Mouse (Mus musculus) heart, postnatal 0 days (tissue): ENCODE data around the gene Wiz. TPM values are rescaled to one million over a fixed set of nuclear protein-coding genes. Genes with fewer than 3 reads are reported as not detected.
A peak's percentile ranks its signal among the peaks of the same experiment; 100 is the strongest.

Source experiments
- ATAC-seq: fragments of 200-750 bp; cut with Nextera tagmentation; 2 replicates; pipeline ENCODE4 v1.8.0; 2017; ENCODE audit warnings: low read depth, moderate number of reproducible peaks, moderate library complexity; ENCODE audit not compliant: insufficient read depth
- DNase-seq: peaks from one replicate; pipeline ENCODE4 v3.0.0-alpha.2; 2016; ENCODE audit warnings: low spot score
- H3K27ac ChIP-seq: fragments of 300-500 bp; sonication (generic); 2 replicates; pipeline ENCODE4 v1.5.1; 2014; ENCODE audit warnings: low read depth, mild to moderate bottlenecking
- H3K27me3 ChIP-seq: fragments of 300-500 bp; sonication (generic); 2 replicates; pipeline ENCODE4 v1.6.1; 2014; ENCODE audit warnings: low read length, mixed read lengths; ENCODE audit not compliant: control insufficient read depth, insufficient read depth
- H3K36me3 ChIP-seq: fragments of 300-500 bp; sonication (generic); replicated peaks from 2 replicates; pipeline ENCODE4 v1.6.1; 2014; ENCODE audit warnings: low read length, mixed read lengths; ENCODE audit not compliant: control insufficient read depth, insufficient read depth
- H3K4me1 ChIP-seq: fragments of 300-500 bp; sonication (generic); 2 replicates; pipeline ENCODE4 v1.6.1; 2014; ENCODE audit warnings: antibody characterized with exemption; ENCODE audit not compliant: control insufficient read depth, insufficient read depth
- H3K4me2 ChIP-seq: fragments of 300-500 bp; sonication (generic); 2 replicates; pipeline ENCODE4 v1.6.1; 2014; ENCODE audit warnings: low read depth, mild to moderate bottlenecking, low read length, moderate library complexity
- H3K4me3 ChIP-seq: fragments of 300-500 bp; sonication (generic); 2 replicates; pipeline ENCODE4 v1.5.1; 2014; ENCODE audit warnings: low read depth, low read length
- H3K9ac ChIP-seq: fragments of 300-500 bp; sonication (generic); replicated peaks from 2 replicates; pipeline ENCODE4 v1.6.1; 2014; ENCODE audit warnings: low read depth, low read length, mixed read lengths
- H3K9me3 ChIP-seq: fragments of 300-500 bp; sonication (generic); replicated peaks from 2 replicates; pipeline ENCODE4 v1.6.1; 2016; ENCODE audit warnings: low read length; ENCODE audit not compliant: control insufficient read depth
- CTCF ChIP-seq: IDR thresholded peaks from 2 replicates; pipeline ENCODE4 v1.5.1; 2016; ENCODE audit warnings: antibody characterized with exemption, control low read depth, low read depth
- EP300 ChIP-seq: IDR thresholded peaks from 2 replicates; pipeline ENCODE4 v1.6.1; 2016; ENCODE audit warnings: antibody characterized with exemption, low read depth
- WGBS: fragments of 180-500 bp; shearing (Covaris S2); extraction: QIAGEN DNeasy Blood & Tissue Kit; methylation state at CpG from one replicate; pipeline ENCODE4 v1.1.7; 2014; 5-methylcytosine and 5-hydroxymethylcytosine counted together
- polyA plus RNA-seq: library from polyadenylated mRNA; unstranded; fragments of >200 nt; fragmentation: Nextera tagmentation; extraction: Ambion mirVana; gene quantifications from 2 replicates; pipeline ENCODE4 v1.2.1, GENCODE M21; 2015
- total RNA-seq: library from RNA; depleted of rRNA; stranded (reverse); fragments of >200 nt; gene quantifications from 2 replicates; pipeline ENCODE4 v1.2.3, GENCODE M21; 2014; ENCODE audit warnings: low replicate concordance

Wiz gene
- total and polyA plus RNA-seq, 2 experiments from 2014 or later = 7.0 to 21.4 TPM

DNA sequence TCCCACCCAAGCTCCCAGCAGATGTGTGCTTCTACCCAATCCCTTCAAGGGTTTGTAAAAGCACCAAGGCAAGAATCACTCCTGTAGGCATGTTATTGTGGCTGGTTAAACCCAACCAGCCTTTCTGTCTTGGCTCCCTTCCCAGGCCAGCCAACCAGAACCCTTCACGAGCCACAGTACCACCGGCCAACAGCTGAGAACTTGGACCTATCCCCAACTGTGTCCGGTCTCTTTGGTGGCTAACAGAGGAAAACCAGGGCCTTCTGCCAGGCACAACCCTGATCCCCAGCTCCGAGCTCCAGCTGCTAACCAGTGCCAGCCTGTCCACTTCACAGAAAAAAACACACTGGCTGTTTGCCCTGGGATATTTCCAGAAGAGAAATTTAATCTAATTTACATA lies 35.5 kb downstream of the Wiz start:
- H3K4me3 ChIP-seq = no peak overlapping the region
- H3K9me3 ChIP-seq = no peaks in the 10 kb centered on the region
- no peak overlapping the region for H3K9ac ChIP-seq
- peak overlapping the region; percentile 58 for H3K27ac ChIP-seq
- WGBS = 33% methylated on average over 4 of the region's 4 CpGs
- no peaks in the 10 kb centered on the region for H3K27me3 ChIP-seq
- ATAC-seq (no peak), DNase-seq (peak; percentile 18)
- no peak for TF ChIP-seq EP300
- TF ChIP-seq CTCF = no peak
- H3K36me3 ChIP-seq = peaks cover 47% of the 10 kb centered on the region
- peaks cover 12% of the 10 kb centered on the region; the same call in 1 of the 2 replicates for H3K4me1 ChIP-seq
- no peak overlapping the region for H3K4me2 ChIP-seq

DNA sequence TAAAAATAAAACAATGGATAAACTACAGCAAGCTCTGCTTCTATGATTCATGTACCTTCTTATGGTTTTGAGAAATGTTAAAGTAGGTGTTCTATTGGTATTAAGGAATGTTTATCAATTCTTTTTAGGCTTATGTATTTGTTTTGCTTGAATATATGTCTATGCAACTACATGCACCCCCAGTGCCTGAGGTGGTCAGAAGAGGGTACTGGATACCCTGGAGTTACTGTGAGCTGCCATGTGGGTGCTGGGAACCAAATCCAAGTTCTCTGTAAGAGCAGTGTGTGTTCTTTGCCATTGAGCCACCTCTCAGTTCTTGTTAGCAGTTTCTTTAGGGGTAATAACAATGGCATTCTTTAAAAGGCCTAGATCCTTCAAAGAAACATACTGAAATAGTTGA lies 37.5 kb downstream of the Wiz start:
- Histone ChIP-seq H3K4me1 (peaks cover 20% of the 10 kb centered on the region; the same call in 1 of the 2 replicates), H3K4me3 (no peak overlapping the region), H3K9ac (no peak overlapping the region), H3K9me3 (no peaks in the 10 kb centered on the region), H3K4me2 (no peak overlapping the region), H3K36me3 (peaks cover 27% of the 10 kb centered on the region), H3K27ac (no peak overlapping the region), H3K27me3 (no peaks in the 10 kb centered on the region)
- no peak for DNase-seq
- no peak for ATAC-seq
- TF ChIP-seq EP300 (no peak), CTCF (no peak)

GRCm38 (mm10) chr17:32351269-32351668 lies 38.0 kb downstream of the Wiz start:
- 74% methylated on average over 3 of the region's 3 CpGs for WGBS
- Histone ChIP-seq H3K27ac (no peak overlapping the region), H3K9ac (no peak overlapping the region), H3K9me3 (no peaks in the 10 kb centered on the region), H3K4me1 (peaks cover 20% of the 10 kb centered on the region; the same call in 1 of the 2 replicates), H3K4me3 (peak overlapping the region; percentile 71; the same call in 1 of the 2 replicates), H3K36me3 (peaks cover 23% of the 10 kb centered on the region), H3K27me3 (no peaks in the 10 kb centered on the region), H3K4me2 (peak overlapping the region; percentile 72)
- TF ChIP-seq CTCF = no peak
- no peak for TF ChIP-seq EP300
- ATAC-seq = no peak
- DNase-seq = no peak

GRCm38 (mm10) chr17:32350382-32350983 lies 38.8 kb downstream of the Wiz start, which contains the start of gene Akap8l:
Akap8l (minus strand) TSS chr17:32350607.
- TF ChIP-seq CTCF (no peak), EP300 (peak; percentile 65; the same call in 1 of the 2 replicates)
- ATAC-seq (peak; percentile 97), DNase-seq (peak; percentile 99)
- Histone ChIP-seq H3K27me3 (no peaks in the 10 kb centered on the region), H3K4me2 (peak within 1 kb of the TSS; percentile 80), H3K27ac (peak within 1 kb of the TSS; percentile 90), H3K36me3 (peaks cover 15% of the 10 kb centered on the region), H3K9ac (peak within 1 kb of the TSS; percentile 78), H3K4me1 (peaks cover 20% of the 10 kb centered on the region; the same call in 1 of the 2 replicates), H3K4me3 (peak within 1 kb of the TSS; percentile 71), H3K9me3 (no peaks in the 10 kb centered on the region)
- WGBS = under 1% methylated on average over 36 of the region's 37 CpGs

- ATAC-seq = no peak
- Histone ChIP-seq H3K4me3 (peak overlapping the region; percentile 71), H3K9me3 (no peaks in the 10 kb centered on the region)
Observed at GRCm38 (mm10) chr17:32349851-32350381, 39.3 kb downstream of the Wiz start.

More at GRCm38 (mm10) chr17:32349851-32350381, 39.3 kb downstream of the Wiz start:
- Histone ChIP-seq H3K4me2 (peak overlapping the region; percentile 80), H3K4me1 (peaks cover 20% of the 10 kb centered on the region; the same call in 1 of the 2 replicates), H3K27ac (peak overlapping the region; percentile 90), H3K36me3 (peaks cover 10% of the 10 kb centered on the region), H3K9ac (peak overlapping the region; percentile 78), H3K27me3 (no peaks in the 10 kb centered on the region)
- WGBS = under 1% methylated on average over 24 of the region's 24 CpGs
- TF ChIP-seq EP300 (no peak), CTCF (no peak)
- no peak for DNase-seq
